In the genomic region with DNA sequence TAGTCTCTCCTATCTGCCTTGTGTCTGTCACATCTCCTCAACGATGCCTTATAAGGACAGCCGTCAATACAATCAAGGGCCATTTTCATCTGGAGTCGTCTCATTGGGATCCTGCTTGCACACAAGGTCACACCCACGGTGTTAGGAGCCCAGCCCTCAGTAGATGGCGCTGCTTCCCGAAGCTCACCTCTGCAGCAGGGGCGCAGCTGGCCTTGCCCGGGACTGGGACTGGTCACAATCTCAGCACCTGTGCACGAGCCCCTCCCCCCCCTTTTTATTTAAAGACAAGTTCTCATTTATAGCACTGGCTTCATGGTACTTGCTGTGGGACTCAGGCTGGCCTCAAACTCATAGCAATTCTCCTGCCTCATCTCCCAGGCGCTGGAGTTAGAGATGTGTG, we compare ENCODE assay signal across 8 mouse cellular contexts. TPM values are rescaled to one million over a fixed set of nuclear protein-coding genes. Genes with fewer than 3 reads are reported as not detected.
DNase-seq lines count a peak whose midpoint lies in the region; ATAC-seq and TF ChIP-seq lines count a peak whose summit lies in the region.

No protein-coding gene starts in this region.

- no peak for ATAC-seq in forebrain, embryonic 11.5 days (replicated peaks; ENCODE audit: low FRiP score)
- no peak for ATAC-seq in forebrain, embryonic 13.5 days
- ATAC-seq in midbrain, postnatal 0 days (ENCODE audit: low FRiP score): no peak

- intact Hi-C loops in gastrocnemius, postnatal 14 days (cut with DNase I; ENCODE audit: low total_unique reads): loop anchor here (2.0 kb wide), 1 partner anchor 51 kb away; no protein-coding TSS in a partner anchor

- no peaks in the 10 kb centered on the region for H3K36me3 ChIP-seq in forebrain, embryonic 11.5 days (ENCODE audit: control insufficient read depth, insufficient read depth, low read length)
- H3K36me3 ChIP-seq in forebrain, embryonic 13.5 days (ENCODE audit: poor library complexity, severe bottlenecking): no peaks in the 10 kb centered on the region
- no peaks in the 10 kb centered on the region for H3K36me3 ChIP-seq in midbrain, postnatal 0 days (ENCODE audit: insufficient read depth, low read length)

- H3K27me3 ChIP-seq in forebrain, embryonic 11.5 days (ENCODE audit: control insufficient read depth, insufficient read depth, low read length): no peaks in the 10 kb centered on the region
- H3K27me3 ChIP-seq in forebrain, embryonic 13.5 days: 0 out of 2 replicates have a peak, but pooled peaks cover 3% of the 10 kb centered on the region
- H3K27me3 ChIP-seq in midbrain, postnatal 0 days (ENCODE audit: insufficient read depth, low read length): no peaks in the 10 kb centered on the region

- H3K4me1 ChIP-seq in forebrain, embryonic 11.5 days (replicated peaks; ENCODE audit: control insufficient read depth, insufficient read depth, low read length): no peaks in the 10 kb centered on the region
- H3K4me1 ChIP-seq in forebrain, embryonic 13.5 days: no peaks in the 10 kb centered on the region
- no peaks in the 10 kb centered on the region for H3K4me1 ChIP-seq in midbrain, postnatal 0 days (ENCODE audit: insufficient read depth, low read length)

- no peaks in the 10 kb centered on the region for H3K9me3 ChIP-seq in forebrain, embryonic 11.5 days (ENCODE audit: control insufficient read depth, low read length)
- no peaks in the 10 kb centered on the region for H3K9me3 ChIP-seq in forebrain, embryonic 13.5 days (replicated peaks)
- no peaks in the 10 kb centered on the region for H3K9me3 ChIP-seq in midbrain, postnatal 0 days (ENCODE audit: low read length)

- no peak overlapping the region for H3K27ac ChIP-seq in forebrain, embryonic 11.5 days (ENCODE audit: low read depth, low read length)
- no peak overlapping the region for H3K27ac ChIP-seq in forebrain, embryonic 13.5 days
- no peak overlapping the region for H3K27ac ChIP-seq in midbrain, postnatal 0 days (ENCODE audit: low read depth, low read length)

- H3K9ac ChIP-seq in forebrain, embryonic 11.5 days (ENCODE audit: low read length): no peak overlapping the region
- H3K9ac ChIP-seq in forebrain, embryonic 13.5 days: no peak overlapping the region
- no peak overlapping the region for H3K9ac ChIP-seq in midbrain, postnatal 0 days (replicated peaks; ENCODE audit: low read length, poor library complexity, severe bottlenecking)

- peak; percentile 86 for DNase-seq in forebrain, embryonic 11.5 days (ENCODE audit: low spot score)
- peak; percentile 97 for DNase-seq in A20 (ENCODE audit: low read depth, low spot score)
- peak; percentile 90 for DNase-seq in adrenal gland, postnatal 10 days
- peak; percentile 78 for DNase-seq in gastrocnemius, postnatal 14 days
- DNase-seq in kidney, postnatal 25 days: peak; percentile 85 to 89
- DNase-seq in midbrain, postnatal 0 days (ENCODE audit: low spot score): peak; percentile 61
- peak; percentile 76 for DNase-seq in thymus, postnatal 0 days (ENCODE audit: low spot score)

- H3K4me2 ChIP-seq in forebrain, embryonic 11.5 days (ENCODE audit: low read depth, low read length, severe bottlenecking): no peak overlapping the region
- H3K4me2 ChIP-seq in forebrain, embryonic 13.5 days: no peak overlapping the region
- H3K4me2 ChIP-seq in midbrain, postnatal 0 days (ENCODE audit: low read depth, low read length, poor library complexity, severe bottlenecking): no peak overlapping the region

- H3K4me3 ChIP-seq in forebrain, embryonic 11.5 days (ENCODE audit: low read depth, low read length): no peak overlapping the region
- H3K4me3 ChIP-seq in forebrain, embryonic 13.5 days: no peak overlapping the region
- no peak overlapping the region for H3K4me3 ChIP-seq in midbrain, postnatal 0 days (ENCODE audit: low read depth, low read length)

- WGBS in forebrain, embryonic 11.5 days: 18% methylated on average over 10 of the region's 10 CpGs
- 14% methylated on average over 10 of the region's 10 CpGs for WGBS in forebrain, embryonic 13.5 days
- WGBS in midbrain, postnatal 0 days: 19% methylated on average over 10 of the region's 10 CpGs

- peak; percentile 70 for TF ChIP-seq CTCF in midbrain, postnatal 0 days (IDR thresholded peaks at IDR 0.05)

RNA-seq across cellular contexts. Expression of a gene that starts 15.2 kb away (rescaled TPM):
- 307 and 321 TPM in 2 replicates for polyA plus RNA-seq in forebrain, embryonic 11.5 days (2014; fragmentation: Nextera tagmentation; extraction: Ambion mirVana)
- polyA plus RNA-seq in forebrain, embryonic 13.5 days (2015; fragmentation: Nextera tagmentation; extraction: Ambion mirVana): 221 and 234 TPM in 2 replicates
- total RNA-seq in adrenal gland, postnatal 10 days (2021): 100 to 1,000 TPM; 113 to 117 TPM
- 10 to 100 TPM; 25.6 to 34.3 TPM for total RNA-seq in gastrocnemius, postnatal 14 days (2021)
- 30.5 and 43.2 TPM in 2 replicates for total RNA-seq in midbrain, postnatal 0 days (2014; rRNA removed)
- 91.6 and 95.8 TPM in 2 replicates for polyA plus RNA-seq in midbrain, postnatal 0 days (2015; fragmentation: Nextera tagmentation; extraction: Ambion mirVana)
- 259 and 294 TPM in 2 replicates for polyA plus RNA-seq in thymus, postnatal 0 days (2015; fragmentation: Nextera tagmentation; extraction: Ambion mirVana)

RNA-seq across cellular contexts. Expression of a gene that starts 15.6 kb away (rescaled TPM):
- 812 and 850 TPM in 2 replicates for polyA plus RNA-seq in forebrain, embryonic 11.5 days (2014; fragmentation: Nextera tagmentation; extraction: Ambion mirVana)
- 996 and 1,069 TPM in 2 replicates for polyA plus RNA-seq in forebrain, embryonic 13.5 days (2015; fragmentation: Nextera tagmentation; extraction: Ambion mirVana)
- total RNA-seq in adrenal gland, postnatal 10 days (2021): 1,000 to 10,000 TPM; 2,747 to 2,903 TPM
- 1,000 to 10,000 TPM; 1,541 to 1,794 TPM for total RNA-seq in gastrocnemius, postnatal 14 days (2021)
- total RNA-seq in midbrain, postnatal 0 days (2014; rRNA removed): 493 and 558 TPM in 2 replicates
- 1,374 and 1,478 TPM in 2 replicates for polyA plus RNA-seq in midbrain, postnatal 0 days (2015; fragmentation: Nextera tagmentation; extraction: Ambion mirVana)
- 1,161 and 1,200 TPM in 2 replicates for polyA plus RNA-seq in thymus, postnatal 0 days (2015; fragmentation: Nextera tagmentation; extraction: Ambion mirVana)

RNA-seq across cellular contexts. Expression of a gene that starts 15.7 kb away (rescaled TPM):
- 3.3 and 3.5 TPM in 2 replicates for polyA plus RNA-seq in forebrain, embryonic 11.5 days (2014; fragmentation: Nextera tagmentation; extraction: Ambion mirVana)
- polyA plus RNA-seq in forebrain, embryonic 13.5 days (2015; fragmentation: Nextera tagmentation; extraction: Ambion mirVana): 3.9 and 4.4 TPM in 2 replicates
- total RNA-seq in adrenal gland, postnatal 10 days (2021): not detected
- total RNA-seq in gastrocnemius, postnatal 14 days (2021): not detected
- 3.9 and 13.8 TPM in 2 replicates for total RNA-seq in midbrain, postnatal 0 days (2014; rRNA removed)
- 7.9 and 9.1 TPM in 2 replicates for polyA plus RNA-seq in midbrain, postnatal 0 days (2015; fragmentation: Nextera tagmentation; extraction: Ambion mirVana)
- polyA plus RNA-seq in thymus, postnatal 0 days (2015; fragmentation: Nextera tagmentation; extraction: Ambion mirVana): 1.6 and 2.3 TPM in 2 replicates

RNA-seq across cellular contexts. Expression of a gene that starts 36.2 kb away (rescaled TPM):
- polyA plus RNA-seq in forebrain, embryonic 11.5 days (2014; fragmentation: Nextera tagmentation; extraction: Ambion mirVana): 1.6 and 2.3 TPM in 2 replicates
- 3.7 and 4.5 TPM in 2 replicates for polyA plus RNA-seq in forebrain, embryonic 13.5 days (2015; fragmentation: Nextera tagmentation; extraction: Ambion mirVana)
- total RNA-seq in adrenal gland, postnatal 10 days (2021): 10 to 100 TPM; 28.3 to 32.8 TPM
- under 1 TPM; 0.59 to 0.84 TPM for total RNA-seq in gastrocnemius, postnatal 14 days (2021)
- 27.4 and 30.9 TPM in 2 replicates for total RNA-seq in midbrain, postnatal 0 days (2014; rRNA removed)
- polyA plus RNA-seq in midbrain, postnatal 0 days (2015; fragmentation: Nextera tagmentation; extraction: Ambion mirVana): 25.4 and 29.5 TPM in 2 replicates
- 2.1 TPM in 2 replicates for polyA plus RNA-seq in thymus, postnatal 0 days (2015; fragmentation: Nextera tagmentation; extraction: Ambion mirVana)

RNA-seq across cellular contexts. Expression of a gene that starts 52.6 kb away (rescaled TPM):
- polyA plus RNA-seq in forebrain, embryonic 11.5 days (2014; fragmentation: Nextera tagmentation; extraction: Ambion mirVana): 2.7 and 3.7 TPM in 2 replicates
- 2.7 TPM in 2 replicates for polyA plus RNA-seq in forebrain, embryonic 13.5 days (2015; fragmentation: Nextera tagmentation; extraction: Ambion mirVana)
- 10 to 100 TPM; 18.9 to 21.8 TPM for total RNA-seq in adrenal gland, postnatal 10 days (2021)
- 1 to 10 TPM; 2.4 to 3.0 TPM for total RNA-seq in gastrocnemius, postnatal 14 days (2021)
- 3.2 and 3.5 TPM in 2 replicates for total RNA-seq in midbrain, postnatal 0 days (2014; rRNA removed)
- polyA plus RNA-seq in midbrain, postnatal 0 days (2015; fragmentation: Nextera tagmentation; extraction: Ambion mirVana): 5.0 and 5.7 TPM in 2 replicates
- 77.8 and 82.4 TPM in 2 replicates for polyA plus RNA-seq in thymus, postnatal 0 days (2015; fragmentation: Nextera tagmentation; extraction: Ambion mirVana)
